9 mouse cellular contexts compared by ENCODE assay signal in the genomic region with DNA sequence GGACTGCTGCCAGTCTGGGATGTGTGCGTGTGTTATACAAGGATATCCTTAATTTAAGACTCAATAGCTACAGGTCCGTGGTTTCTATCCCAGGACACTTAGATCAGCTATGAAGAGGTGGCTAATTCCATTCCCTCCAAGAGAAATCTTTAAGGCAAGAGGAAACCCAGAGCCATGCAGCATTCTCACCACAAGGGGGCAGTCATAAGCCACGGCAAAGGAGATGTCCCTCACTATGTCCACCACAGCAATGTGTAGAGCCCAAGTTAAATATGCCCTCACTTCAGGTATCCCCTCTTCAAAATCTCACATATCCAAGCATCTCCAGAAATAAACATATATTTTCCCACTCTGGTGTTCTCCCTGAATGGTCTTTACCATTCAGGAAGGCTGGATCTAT. TPM values are rescaled to one million over a fixed set of nuclear protein-coding genes. Genes with fewer than 3 reads are reported as not detected.
DNase-seq lines count a peak whose midpoint lies in the region; ATAC-seq and TF ChIP-seq lines count a peak whose summit lies in the region.
"Had no signal": no experiment of that assay in that cellular context is flagged by ENCODE, and none has a peak within 500 bp of the region (broad histone marks: within the 10 kb centered on the region; RNA-seq: fewer than 3 reads in every experiment).

No protein-coding gene starts in this region.

- no peaks in the 10 kb centered on the region for H3K36me3 ChIP-seq in C2C12 (ENCODE audit: control insufficient read depth, insufficient read depth)
- no peaks in the 10 kb centered on the region for H3K36me3 ChIP-seq in liver, embryonic 16.5 days (ENCODE audit: control insufficient read depth, insufficient read depth)
- H3K36me3 ChIP-seq in neural tube, embryonic 15.5 days, result peaks cover 8% of the 10 kb centered on the region; the same call in 1 of the 2 replicates
- H3K36me3 ChIP-seq: heart, embryonic 15.5 days had no signal

- H3K9ac ChIP-seq in liver, embryonic 16.5 days (ENCODE audit: low read depth, low read length), result no peak overlapping the region
- H3K9ac ChIP-seq in neural tube, embryonic 15.5 days (replicated peaks), result no peak overlapping the region
- H3K9ac ChIP-seq: heart, embryonic 15.5 days had no signal

- in situ Hi-C loops in Patski (cut with MboI; ENCODE audit: low pct_unique_long_range_greater_than_20kb), result loop anchor here (5.0 kb wide), 1 partner anchor 562 kb away; no protein-coding TSS in a partner anchor

- H3K79me3 ChIP-seq in C2C12 (ENCODE audit: low read depth), result no peaks in the 10 kb centered on the region

- no peaks in the 10 kb centered on the region for H3K79me2 ChIP-seq in C2C12 (ENCODE audit: control insufficient read depth, insufficient read depth)

- no peak overlapping the region for H3ac ChIP-seq in C2C12 (ENCODE audit: control insufficient read depth, insufficient read length, low read depth)

- WGBS in liver, embryonic 16.5 days (ENCODE audit: insufficient replicate concordance), result 18% methylated on average over 3 of the region's 3 CpGs
- 11% methylated on average over 3 of the region's 3 CpGs for WGBS in neural tube, embryonic 15.5 days

- no peak overlapping the region for H3K4me2 ChIP-seq in liver, embryonic 16.5 days (ENCODE audit: low read depth, low read length)
- no peak overlapping the region for H3K4me2 ChIP-seq in neural tube, embryonic 15.5 days
- H3K4me2 ChIP-seq: heart, embryonic 15.5 days had no signal

- no peaks in the 10 kb centered on the region for H3K4me1 ChIP-seq in liver, embryonic 16.5 days (ENCODE audit: control insufficient read depth, low read depth, low read length)
- H3K4me1 ChIP-seq in neural tube, embryonic 15.5 days, result peaks cover 27% of the 10 kb centered on the region

- no peak for ATAC-seq in Patski
- peak; percentile 51; the same call in 1 of the 2 replicates for ATAC-seq in liver, embryonic 16.5 days (ENCODE audit: low read depth)
- peak; percentile 70; the same call in 1 of the 2 replicates for ATAC-seq in neural tube, embryonic 15.5 days (ENCODE audit: low FRiP score)

- TF ChIP-seq CTCF in C2C12 (IDR thresholded peaks at IDR 0.05; ENCODE audit: control insufficient read depth, insufficient read depth, insufficient read length), result peak; percentile 59
- TF ChIP-seq CTCF in Patski (IDR thresholded peaks at IDR 0.05), result peak; percentile 96

- no peak overlapping the region for H3K4me3 ChIP-seq in C2C12 (ENCODE audit: insufficient read depth, poor library complexity, severe bottlenecking)
- H3K4me3 ChIP-seq in liver, embryonic 16.5 days (ENCODE audit: low read depth, low read length), result no peak overlapping the region
- H3K4me3 ChIP-seq in neural tube, embryonic 15.5 days (replicated peaks), result no peak overlapping the region
- H3K4me3 ChIP-seq: heart, embryonic 15.5 days had no signal

- H3K27ac ChIP-seq in liver, embryonic 16.5 days (ENCODE audit: low read length), result no peak overlapping the region
- no peak overlapping the region for H3K27ac ChIP-seq in neural tube, embryonic 15.5 days (replicated peaks)
- H3K27ac ChIP-seq: heart, embryonic 15.5 days had no signal

- CTCF ChIA-PET in Patski (lab: Charles Lee), result interaction anchor here (0.8 to 1.7 kb wide), 5 partner anchors 9 to 560 kb away, joined by 3 to 7 read pairs (median 5); no protein-coding TSS in a partner anchor

- DNase-seq in Patski (ENCODE audit: low read depth, low spot score), result no peak
- DNase-seq in cerebellum, postnatal 25 days, result peak; percentile 86 to 90
- DNase-seq in gastrocnemius, postnatal 10 days, result peak; percentile 77
- DNase-seq in kidney, postnatal 25 days, result peak; percentile 57 to 85
- DNase-seq in thymus, postnatal 25 days, result peak; percentile 56

- POLR2A ChIA-PET in Patski (lab: Charles Lee), result no interaction called here

- H3K9me3 ChIP-seq in liver, embryonic 16.5 days (replicated peaks; ENCODE audit: control insufficient read depth, low read length), result no peaks in the 10 kb centered on the region
- H3K9me3 ChIP-seq in neural tube, embryonic 15.5 days (replicated peaks), result no peaks in the 10 kb centered on the region
- H3K9me3 ChIP-seq: heart, embryonic 15.5 days had no signal

- H3K27me3 ChIP-seq in C2C12 (ENCODE audit: control insufficient read depth, insufficient read depth, insufficient read length) (no peaks in the 10 kb centered on the region), Patski (no peaks in the 10 kb centered on the region)
- no peaks in the 10 kb centered on the region for H3K27me3 ChIP-seq in liver, embryonic 16.5 days (ENCODE audit: control insufficient read depth, insufficient read depth, low read depth, low read length)
- no peaks in the 10 kb centered on the region for H3K27me3 ChIP-seq in neural tube, embryonic 15.5 days (replicated peaks)
- H3K27me3 ChIP-seq: heart, embryonic 15.5 days had no signal

TF ChIP-seq in C2C12, 6 proteins besides CTCF, POLR2A, EP300 and RAD21:
- TF ChIP-seq USF1 (IDR thresholded peaks at IDR 0.05; ENCODE audit: low read depth), result no peak
- TF ChIP-seq MYOD1 (IDR thresholded peaks at IDR 0.05; ENCODE audit: control insufficient read depth, insufficient read length, low read depth), result no peak
- no peak for TF ChIP-seq MAX (IDR thresholded peaks at IDR 0.05)
- no peak for TF ChIP-seq MYOG (IDR thresholded peaks at IDR 0.05; ENCODE audit: control insufficient read depth, extremely low read depth, insufficient read length)
- TF ChIP-seq FOSL1 (IDR thresholded peaks at IDR 0.05; ENCODE audit: insufficient read depth, low read length, poor library complexity, severe bottlenecking), result no peak
- TF ChIP-seq CEBPB (IDR thresholded peaks at IDR 0.05; ENCODE audit: low read depth), result no peak
TF ChIP-seq in C2C12: peak in this region for 0.

RNA-seq across cellular contexts. Expression of gene Crb2, which starts 39.6 kb away (rescaled TPM):
- 0.01 TPM for polyA plus RNA-seq in C2C12 (2012; fragmentation: generic; extraction: Trizol)
- 0.37 TPM for polyA plus RNA-seq in Patski (2021)
- under 1 TPM; 0.35 to 0.36 TPM for total RNA-seq in gastrocnemius, postnatal 10 days (2021)
- polyA plus RNA-seq in liver, embryonic 16.5 days (2015; fragmentation: Nextera tagmentation; extraction: Ambion mirVana), result 0.06 and 0.12 TPM in 2 replicates
- polyA plus RNA-seq in neural tube, embryonic 15.5 days (2015; fragmentation: Nextera tagmentation; extraction: Ambion mirVana), result 2.5 and 2.6 TPM in 2 replicates
